Mouse (Mus musculus): ENCODE results near the gene Gpr108. TPM values are rescaled to one million over a fixed set of nuclear protein-coding genes. Genes with fewer than 3 reads are reported as not detected.

Gpr108 gene
- total RNA-seq, 2 experiments from 2014 or later, result 72.4 to 89.6 TPM

- DNase-seq (ENCODE audit: low spot score in 2 of 2), result no peak
Observed at GRCm38 (mm10) chr17:57218335-57218900, 29.8 kb downstream of the Gpr108 start.

DNA sequence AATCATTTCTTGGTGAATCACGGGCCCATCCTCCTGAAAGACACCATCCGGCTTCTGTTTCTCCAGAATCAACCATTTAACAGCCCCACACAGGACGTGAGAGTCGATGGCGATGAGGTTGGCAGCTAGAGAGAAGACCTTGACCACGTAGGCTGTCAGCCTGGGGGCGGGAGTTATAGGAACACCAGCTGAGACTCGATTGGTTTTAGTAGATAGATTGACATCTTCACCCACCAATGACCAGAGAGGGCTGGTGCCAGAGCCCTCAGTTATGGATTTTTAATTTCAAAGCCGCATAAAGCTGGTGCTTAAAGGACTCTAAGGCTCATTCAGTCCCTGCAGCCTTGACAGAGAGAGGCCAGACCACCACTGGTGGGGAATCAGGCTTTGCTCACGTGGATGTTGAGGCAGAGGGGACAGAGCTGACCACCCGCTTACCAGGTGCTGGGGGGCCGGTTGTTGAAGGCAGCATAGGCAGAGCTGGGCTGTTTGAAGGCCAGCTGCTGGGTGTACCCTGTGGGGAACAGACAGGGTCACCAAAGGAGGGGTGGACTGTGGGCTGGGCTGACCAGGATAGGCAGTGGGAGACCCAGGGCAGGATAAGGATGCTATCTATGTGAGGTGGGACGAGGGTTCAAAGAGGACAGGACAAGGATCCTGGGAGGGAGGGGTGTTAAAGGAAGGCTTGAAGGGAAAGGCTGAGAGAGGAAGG is 33.4 kb downstream of the Gpr108 start:
- no peak for DNase-seq (ENCODE audit: low spot score in 2 of 2)

DNA sequence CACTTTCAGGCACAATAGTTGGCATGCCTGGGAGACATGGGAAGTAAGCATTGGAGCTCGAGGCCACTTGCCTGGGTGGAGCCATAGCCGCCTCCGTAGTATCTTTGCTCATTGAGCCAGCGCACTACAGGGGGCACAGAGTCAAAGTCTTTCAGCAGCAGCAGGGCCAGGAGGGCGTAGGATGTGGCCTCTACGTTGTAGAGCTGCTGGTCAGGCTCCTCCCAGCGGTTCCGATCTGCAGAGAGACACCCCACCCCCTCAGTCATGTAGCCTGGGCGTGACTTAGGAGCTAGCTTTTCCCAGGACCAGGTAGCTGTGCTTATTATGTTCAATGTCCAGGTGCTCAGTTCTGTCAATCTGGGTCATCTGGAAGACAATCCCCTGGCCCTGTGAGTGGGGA is 36.7 kb downstream of the Gpr108 start:
- DNase-seq (ENCODE audit: low spot score in 2 of 2), result no peak

DNA sequence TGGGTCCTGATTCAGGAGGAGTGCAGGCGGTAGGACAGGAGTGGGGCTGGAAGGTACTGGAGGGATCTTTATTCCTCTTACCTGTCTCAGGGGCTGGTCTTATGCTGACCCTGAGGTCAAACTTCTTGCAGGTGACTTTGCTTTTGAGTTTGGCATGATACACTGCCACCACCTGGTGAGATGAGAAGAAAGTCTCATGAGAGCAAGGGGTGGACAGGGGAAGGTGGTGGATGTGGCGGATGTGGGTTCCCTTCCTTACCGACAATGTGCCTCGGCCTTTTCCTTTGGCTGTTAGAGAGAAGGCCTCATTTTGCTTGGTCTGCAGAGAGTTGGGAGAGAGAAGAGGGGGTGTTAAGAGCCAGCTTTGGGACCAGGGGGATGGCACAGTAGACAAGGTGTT is 38.9 kb downstream of the Gpr108 start:
- DNase-seq (ENCODE audit: low spot score in 2 of 2), result no peak

- DNase-seq (ENCODE audit: low spot score in 2 of 2), result no peak
Observed at GRCm38 (mm10) chr17:57207938-57208337, 40.3 kb downstream of the Gpr108 start.

GRCm38 (mm10) chr17:57201841-57202724 is 46.2 kb downstream of the Gpr108 start:
- DNase-seq (ENCODE audit: low spot score in 2 of 2), result no peak

DNA sequence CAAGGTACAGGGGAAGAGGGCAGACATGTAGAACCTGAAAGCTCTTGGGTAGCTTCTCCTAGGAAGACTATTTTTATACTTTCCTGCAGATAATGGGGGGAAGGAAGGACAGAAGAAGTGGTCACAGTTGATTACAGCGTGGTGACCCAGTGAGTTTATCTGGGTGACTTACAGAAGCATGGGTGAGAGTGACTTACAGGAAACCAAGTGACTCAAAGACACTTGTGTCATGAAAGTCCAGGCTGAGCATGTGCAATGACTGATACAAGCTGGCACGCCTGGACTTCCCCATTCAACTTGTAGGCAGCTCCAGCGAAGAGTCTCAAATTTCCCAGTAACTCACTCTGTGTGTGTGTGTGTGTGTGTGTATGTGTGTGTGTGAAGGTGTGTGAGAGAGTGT is 50.0 kb downstream of the Gpr108 start:
- no peak for DNase-seq (ENCODE audit: low spot score in 2 of 2)

DNA sequence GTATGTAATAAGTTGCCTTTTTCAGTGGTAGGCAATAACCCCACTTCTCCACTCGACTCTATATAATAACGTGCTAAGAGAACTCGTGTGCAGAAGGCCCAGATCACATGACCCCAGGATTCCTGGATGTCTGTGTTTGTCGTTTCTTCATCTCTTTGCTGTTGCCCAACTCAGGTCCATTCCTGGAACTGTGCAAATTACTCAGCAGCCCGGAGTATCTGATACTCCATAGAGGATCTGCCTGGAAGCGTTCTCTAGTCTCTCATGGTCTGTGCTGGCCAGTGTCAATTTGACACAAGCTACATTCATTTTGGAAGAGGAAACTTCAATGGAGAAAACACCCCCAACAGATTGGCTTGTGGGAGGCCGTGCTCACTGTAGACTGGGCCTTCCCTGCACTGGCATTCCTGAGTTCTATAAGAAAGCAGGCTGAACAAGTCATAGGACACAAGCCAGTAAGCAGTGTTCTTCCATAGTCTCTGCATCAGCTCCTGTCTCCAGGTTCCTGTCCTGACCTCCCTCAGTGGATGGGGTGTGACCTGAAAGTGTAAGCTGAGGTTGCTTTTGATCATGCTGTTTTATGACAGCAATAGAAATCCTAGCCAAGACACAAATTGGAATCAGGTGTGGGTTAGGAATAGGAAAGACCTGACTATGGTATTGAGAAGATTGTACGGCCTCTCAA is 52.8 kb downstream of the Gpr108 start:
- no peak for DNase-seq (ENCODE audit: low spot score in 2 of 2)

- DNase-seq (ENCODE audit: low spot score in 2 of 2), result no peak
Observed at GRCm38 (mm10) chr17:57194771-57195170, 53.5 kb downstream of the Gpr108 start.

GRCm38 (mm10) chr17:57194041-57194507 is 54.2 kb downstream of the Gpr108 start, which contains the start of gene Tnfsf14:
Gene Tnfsf14, minus strand, starts transcription at chr17:57194177.
- DNase-seq (ENCODE audit: low spot score in 2 of 2), result no peak

- no peak for DNase-seq (ENCODE audit: low spot score in 2 of 2)
Observed at GRCm38 (mm10) chr17:57188510-57189192, 59.6 kb downstream of the Gpr108 start.

GRCm38 (mm10) chr17:57185641-57186040 is 62.6 kb downstream of the Gpr108 start:
- no peak for DNase-seq (ENCODE audit: low spot score in 2 of 2)

Small RNAs within 50 kb of the gene (microRNA-seq; reads per million reads assigned to microRNA genes)
- 0.61 to 1.4 reads per million in 2 experiments for gene Mir6978 (ENCODE audit: borderline number of aligned reads in 2 of 2)

Other genes starting within 250 kb of the Gpr108 start
- gene Pspn, start 248.4 kb downstream of the Gpr108 start, total RNA-seq (2021), result 1 to 10 TPM in 1 of 2 experiments, not detected in 1; 1.3 TPM
- 10 to 100 TPM; 56.4 to 72.1 TPM for gene Gtf2f1, start 237.2 kb downstream of the Gpr108 start, total RNA-seq (2021)
- under 1 TPM in 1 of 2 experiments, not detected in 1; 0.26 TPM for gene Gm17949, start 237.0 kb downstream of the Gpr108 start, total RNA-seq (2021)
- gene Khsrp, start 216.9 kb downstream of the Gpr108 start, total RNA-seq (2021), result 10 to 100 TPM; 84.2 to 92.7 TPM
- gene Slc25a41, start 206.8 kb downstream of the Gpr108 start, total RNA-seq (2021), result not detected
- gene Crb3, start 189.3 kb downstream of the Gpr108 start, total RNA-seq (2021), result under 1 TPM; 0.36 to 0.67 TPM
- gene Slc25a23, start 188.6 kb downstream of the Gpr108 start, total RNA-seq (2021), result 100 to 1,000 TPM in 1 of 2 experiments, 10 to 100 TPM in 1; 73.2 to 108 TPM
- gene Dennd1c, start 169.9 kb downstream of the Gpr108 start, total RNA-seq (2021), result 1 to 10 TPM; 1.3 to 2.3 TPM
- 1 to 10 TPM; 4.0 to 4.3 TPM for gene Tubb4a, start 160.7 kb downstream of the Gpr108 start, total RNA-seq (2021)
- under 1 TPM; 0.38 to 0.63 TPM for gene Tnfsf9, start 143.1 kb downstream of the Gpr108 start, total RNA-seq (2021)
- not detected for gene Cd70, start 98.7 kb downstream of the Gpr108 start, total RNA-seq (2021)
- under 1 TPM in 1 of 2 experiments, not detected in 1; 0.36 TPM for gene Tnfsf14, start 54.3 kb downstream of the Gpr108 start, total RNA-seq (2021)
- 100 to 1,000 TPM; 184 to 696 TPM for gene C3, start 20.3 kb downstream of the Gpr108 start, total RNA-seq (2021)
- 10 to 100 TPM; 53.4 to 61.0 TPM for gene Trip10, start 1.0 kb upstream of the Gpr108 start, total RNA-seq (2021)
- gene Vav1, start 30.7 kb upstream of the Gpr108 start, total RNA-seq (2021), result 1 to 10 TPM; 2.6 to 4.0 TPM
- gene Adgre1, start 110.2 kb upstream of the Gpr108 start, total RNA-seq (2021), result 10 to 100 TPM in 1 of 2 experiments, 1 to 10 TPM in 1; 6.0 to 13.8 TPM

Measured in adrenal gland, adult 18-20 months (tissue).